Mouse (Mus musculus): ENCODE data around the gene Mark3. TPM values are rescaled to one million over a fixed set of nuclear protein-coding genes. Genes with fewer than 3 reads are reported as not detected.

Gene Mark3
- polyA plus RNA-seq, 1 experiment from 2014 or later: 9.2 TPM

DNA sequence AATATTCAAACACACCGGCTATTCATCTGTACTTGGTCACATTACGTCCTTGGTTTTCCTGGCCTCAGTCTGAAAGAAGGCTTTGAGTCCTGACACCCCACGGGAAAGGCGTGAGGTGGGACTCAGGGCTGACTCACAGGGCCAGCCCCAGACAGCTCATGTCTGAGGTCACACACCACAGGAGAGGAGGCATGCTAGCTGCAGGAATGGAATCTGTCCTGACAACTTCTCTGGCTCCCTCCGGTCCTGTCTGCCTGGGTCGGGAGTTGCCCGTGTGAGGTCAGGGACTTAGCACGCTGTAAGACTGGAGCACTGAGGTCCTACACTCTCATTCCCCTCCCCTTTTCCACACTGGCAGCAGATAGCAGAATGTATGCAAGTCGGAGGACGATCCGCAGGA lies 5.5 kb upstream of the Mark3 start:
- H3K4me2 ChIP-seq (ENCODE audit: low read depth, low read length): no peak overlapping the region
- WGBS (ENCODE audit: insufficient replicate concordance): 74% methylated on average over 11 of the region's 11 CpGs
- ATAC-seq (ENCODE audit: low read depth): no peak
- H3K36me3 ChIP-seq (ENCODE audit: control insufficient read depth, insufficient read depth): no peaks in the 10 kb centered on the region
- no peaks in the 10 kb centered on the region; the same call in 1 of the 2 replicates for H3K27me3 ChIP-seq (ENCODE audit: control insufficient read depth, insufficient read depth, low read depth, low read length)
- H3K4me1 ChIP-seq (ENCODE audit: control insufficient read depth, low read depth, low read length): peaks cover 5% of the 10 kb centered on the region
- no peak overlapping the region for H3K4me3 ChIP-seq (ENCODE audit: low read depth, low read length)
- no peak overlapping the region for H3K9ac ChIP-seq (ENCODE audit: low read depth, low read length)
- H3K9me3 ChIP-seq (replicated peaks; ENCODE audit: control insufficient read depth, low read length): no peaks in the 10 kb centered on the region
- H3K27ac ChIP-seq (ENCODE audit: low read length): no peak overlapping the region

DNA sequence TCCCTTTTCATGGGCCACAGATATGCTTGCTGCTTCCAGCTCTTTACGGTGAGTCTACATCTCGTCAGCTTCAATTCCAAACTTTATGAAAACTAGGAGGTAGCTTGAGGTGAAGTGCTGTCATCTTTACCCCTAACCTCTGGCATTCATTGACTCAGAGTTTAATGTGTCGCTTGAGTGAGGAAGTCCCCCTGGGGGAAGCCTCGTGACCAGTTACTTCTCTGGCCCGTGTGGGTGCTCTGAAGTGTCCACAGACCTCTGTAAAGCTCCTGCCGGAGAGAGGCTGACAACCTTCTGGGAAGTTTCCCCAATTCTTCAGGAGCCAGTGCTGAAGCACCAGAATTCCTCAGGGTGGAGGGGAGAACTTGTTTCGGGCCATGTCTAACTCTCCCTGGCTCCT lies 1.9 kb upstream of the Mark3 start:
- Histone ChIP-seq H3K4me2 (ENCODE audit: low read depth, low read length) (no peak overlapping the region), H3K36me3 (ENCODE audit: control insufficient read depth, insufficient read depth) (no peaks in the 10 kb centered on the region), H3K9me3 (replicated peaks; ENCODE audit: control insufficient read depth, low read length) (no peaks in the 10 kb centered on the region), H3K27ac (ENCODE audit: low read length) (no peak overlapping the region), H3K4me1 (ENCODE audit: control insufficient read depth, low read depth, low read length) (peaks cover 20% of the 10 kb centered on the region), H3K9ac (ENCODE audit: low read depth, low read length) (no peak overlapping the region), H3K27me3 (ENCODE audit: control insufficient read depth, insufficient read depth, low read depth, low read length) (no peaks in the 10 kb centered on the region; the same call in 1 of the 2 replicates), H3K4me3 (ENCODE audit: low read depth, low read length) (no peak overlapping the region)
- no peak for ATAC-seq (ENCODE audit: low read depth)
- WGBS (ENCODE audit: insufficient replicate concordance): 66% methylated on average over 7 of the region's 7 CpGs

DNA sequence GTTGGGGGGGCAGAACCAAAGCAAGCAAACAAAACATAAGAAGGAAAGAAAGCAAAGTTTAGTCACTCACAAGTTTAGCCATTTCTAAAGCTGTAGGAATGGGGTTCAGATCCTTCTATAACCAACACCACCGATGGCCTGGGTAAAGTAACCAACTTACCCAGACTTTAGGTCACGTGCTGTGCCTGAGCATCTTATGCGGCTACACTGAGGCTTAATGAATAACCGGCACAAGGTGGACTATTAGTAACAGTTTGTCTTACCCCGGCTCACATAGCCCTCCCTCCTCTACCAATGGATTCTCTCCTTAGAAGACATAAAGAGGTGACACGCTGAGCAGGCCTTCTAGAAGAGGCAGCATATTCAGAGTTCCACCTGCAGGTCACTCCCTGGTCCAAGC lies 1.0 kb upstream of the Mark3 start:
- no peak for ATAC-seq (ENCODE audit: low read depth)

DNA sequence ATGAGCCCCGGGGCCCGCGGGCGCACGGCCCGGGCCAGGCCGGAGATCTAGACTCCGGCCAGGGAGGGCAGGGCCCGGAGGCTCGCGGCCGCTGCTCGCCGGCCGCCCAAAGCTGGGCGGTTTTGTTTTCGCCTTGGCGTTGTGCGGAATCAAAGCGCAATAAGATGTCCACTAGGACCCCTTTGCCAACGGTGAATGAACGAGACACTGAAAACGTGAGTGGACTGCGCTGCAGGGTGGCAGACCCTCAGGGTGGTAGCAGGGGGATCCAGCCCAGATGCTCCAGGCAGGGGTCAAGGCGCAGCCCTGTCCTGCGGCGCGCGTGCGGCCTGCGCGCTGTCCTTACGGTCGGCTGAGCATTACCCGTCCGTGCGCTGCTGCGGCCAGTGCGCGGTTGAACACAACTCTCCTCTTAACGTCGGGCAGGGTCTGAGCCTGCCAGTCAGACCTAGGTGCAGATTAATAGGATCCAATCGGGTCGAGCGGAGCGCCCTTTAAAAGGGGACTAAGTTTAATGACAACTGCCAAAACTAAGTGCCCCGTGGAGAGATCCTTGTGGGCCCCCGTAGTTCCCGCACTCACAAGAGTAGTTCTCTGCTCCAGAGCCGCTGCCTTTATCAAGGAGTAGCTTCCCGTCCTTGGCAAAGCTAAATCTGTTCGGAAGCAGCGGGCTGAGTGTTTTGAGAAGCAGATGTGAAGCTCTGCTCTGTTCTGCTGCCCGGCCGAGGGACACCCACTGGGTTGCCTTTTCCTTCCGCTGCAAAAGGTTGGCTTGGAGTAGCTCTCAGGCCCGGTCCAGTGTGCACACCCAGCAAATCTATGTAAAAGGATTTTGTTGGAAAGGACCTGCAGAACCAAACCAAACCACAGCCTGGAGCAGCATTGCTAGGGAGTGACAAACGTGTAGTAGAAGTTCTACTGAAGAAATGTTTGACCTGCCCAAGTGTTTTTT lies 840 bp downstream of the Mark3 start:
- Histone ChIP-seq H3K9ac (ENCODE audit: low read depth, low read length) (peak overlapping the region; percentile 100), H3K4me3 (ENCODE audit: low read depth, low read length) (peak overlapping the region; percentile 100), H3K27me3 (ENCODE audit: control insufficient read depth, insufficient read depth, low read depth, low read length) (no peaks in the 10 kb centered on the region; the same call in 1 of the 2 replicates), H3K36me3 (ENCODE audit: control insufficient read depth, insufficient read depth) (no peaks in the 10 kb centered on the region), H3K9me3 (replicated peaks; ENCODE audit: control insufficient read depth, low read length) (no peaks in the 10 kb centered on the region), H3K4me1 (ENCODE audit: control insufficient read depth, low read depth, low read length) (peaks cover 23% of the 10 kb centered on the region), H3K27ac (ENCODE audit: low read length) (peak overlapping the region; percentile 96), H3K4me2 (ENCODE audit: low read depth, low read length) (peak overlapping the region; percentile 99)
- peak; percentile 56 for ATAC-seq (ENCODE audit: low read depth)
- under 1% methylated on average over 58 of the region's 58 CpGs for WGBS (ENCODE audit: insufficient replicate concordance)

More for the DNA sequence above, 1.0 kb upstream of the Mark3 start:
- Histone ChIP-seq H3K36me3 (ENCODE audit: control insufficient read depth, insufficient read depth) (no peaks in the 10 kb centered on the region), H3K9ac (ENCODE audit: low read depth, low read length) (peak overlapping the region; percentile 54), H3K27ac (ENCODE audit: low read length) (no peak overlapping the region; the same call in 1 of the 2 replicates), H3K4me3 (ENCODE audit: low read depth, low read length) (peak overlapping the region; percentile 100), H3K9me3 (replicated peaks; ENCODE audit: control insufficient read depth, low read length) (no peaks in the 10 kb centered on the region), H3K4me1 (ENCODE audit: control insufficient read depth, low read depth, low read length) (peaks cover 20% of the 10 kb centered on the region), H3K4me2 (ENCODE audit: low read depth, low read length) (peak overlapping the region; percentile 99), H3K27me3 (ENCODE audit: control insufficient read depth, insufficient read depth, low read depth, low read length) (no peaks in the 10 kb centered on the region; the same call in 1 of the 2 replicates)
- WGBS (ENCODE audit: insufficient replicate concordance): 52% methylated on average over 6 of the region's 6 CpGs

DNA sequence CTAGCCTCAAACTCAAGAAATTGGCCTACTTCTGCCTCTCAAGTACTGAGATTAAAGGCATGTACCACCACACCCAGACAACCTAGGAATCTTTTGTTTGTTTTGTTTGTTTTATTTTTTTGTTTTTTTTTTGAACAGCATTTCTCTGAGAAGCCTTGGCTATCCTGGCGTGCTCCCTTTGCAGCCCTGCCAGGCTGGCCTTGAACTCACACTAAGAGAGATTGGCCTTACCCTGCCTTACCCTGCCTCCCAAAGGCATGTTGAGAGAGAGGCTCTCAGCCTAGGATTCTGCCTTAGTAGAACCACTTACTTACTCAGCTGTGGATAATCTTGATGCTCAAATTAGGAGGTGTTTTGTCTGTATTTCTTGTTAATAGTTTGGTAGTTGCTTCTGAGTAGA lies 8.7 kb downstream of the Mark3 start:
- H3K4me3 ChIP-seq (ENCODE audit: low read depth, low read length): no peak overlapping the region
- H3K36me3 ChIP-seq (ENCODE audit: control insufficient read depth, insufficient read depth): no peaks in the 10 kb centered on the region
- 86% methylated on average over 1 of the region's 1 CpGs for WGBS (ENCODE audit: insufficient replicate concordance)
- no peak for ATAC-seq (ENCODE audit: low read depth)
- no peaks in the 10 kb centered on the region for H3K27me3 ChIP-seq (ENCODE audit: control insufficient read depth, insufficient read depth, low read depth, low read length)
- peaks cover 14% of the 10 kb centered on the region for H3K4me1 ChIP-seq (ENCODE audit: control insufficient read depth, low read depth, low read length)
- no peak overlapping the region for H3K27ac ChIP-seq (ENCODE audit: low read length)
- H3K4me2 ChIP-seq (ENCODE audit: low read depth, low read length): no peak overlapping the region
- no peaks in the 10 kb centered on the region for H3K9me3 ChIP-seq (replicated peaks; ENCODE audit: control insufficient read depth, low read length)
- no peak overlapping the region for H3K9ac ChIP-seq (ENCODE audit: low read depth, low read length)

DNA sequence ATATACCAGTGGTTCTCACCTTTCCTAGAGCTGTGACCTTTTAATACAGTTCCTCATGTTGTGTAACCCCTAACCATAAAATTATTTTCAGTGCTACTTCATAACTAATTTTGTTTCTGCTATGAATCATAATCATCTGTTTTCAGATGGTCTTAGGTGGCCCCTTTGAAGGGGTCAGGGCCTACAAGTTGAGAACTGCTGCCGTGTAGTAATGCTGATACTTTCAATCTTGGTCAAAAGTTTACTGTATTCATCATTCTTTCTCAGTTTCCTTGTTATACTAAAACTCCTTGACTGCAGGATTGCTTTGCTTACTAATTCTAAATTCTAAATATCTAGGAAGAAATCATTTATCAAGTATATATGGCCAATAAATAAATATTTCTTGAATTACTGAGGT lies 10.1 kb downstream of the Mark3 start:
- H3K27me3 ChIP-seq (ENCODE audit: control insufficient read depth, insufficient read depth, low read depth, low read length): no peaks in the 10 kb centered on the region
- ATAC-seq (ENCODE audit: low read depth): no peak
- H3K27ac ChIP-seq (ENCODE audit: low read length): no peak overlapping the region
- 69% methylated on average over 1 of the region's 1 CpGs for WGBS (ENCODE audit: insufficient replicate concordance)
- H3K36me3 ChIP-seq (ENCODE audit: control insufficient read depth, insufficient read depth): no peaks in the 10 kb centered on the region
- no peak overlapping the region for H3K4me2 ChIP-seq (ENCODE audit: low read depth, low read length)
- H3K4me3 ChIP-seq (ENCODE audit: low read depth, low read length): no peak overlapping the region
- peaks cover 16% of the 10 kb centered on the region for H3K4me1 ChIP-seq (ENCODE audit: control insufficient read depth, low read depth, low read length)
- no peak overlapping the region for H3K9ac ChIP-seq (ENCODE audit: low read depth, low read length)
- H3K9me3 ChIP-seq (replicated peaks; ENCODE audit: control insufficient read depth, low read length): no peaks in the 10 kb centered on the region

DNA sequence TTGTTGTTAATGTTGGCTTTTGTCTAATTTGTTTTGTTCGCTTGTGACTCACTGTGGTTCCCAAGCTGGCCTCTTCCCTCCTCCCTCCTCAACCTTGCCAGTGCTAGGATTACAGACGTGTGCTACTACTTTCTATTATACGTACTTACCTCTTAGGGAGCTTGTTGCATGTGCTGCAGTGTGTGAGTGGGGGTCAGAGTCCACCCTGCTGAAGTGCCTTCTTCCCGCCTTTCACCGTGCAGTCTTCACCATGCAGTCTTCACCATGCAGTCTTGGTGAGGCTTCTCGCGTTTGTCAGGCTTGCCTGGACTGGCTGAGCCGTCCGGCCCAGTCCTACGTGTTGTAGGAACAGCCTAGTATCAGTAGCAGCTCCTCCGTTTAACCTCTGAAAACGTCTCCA lies 12.9 kb downstream of the Mark3 start:
- Histone ChIP-seq H3K4me3 (ENCODE audit: low read depth, low read length) (no peak overlapping the region), H3K9ac (ENCODE audit: low read depth, low read length) (no peak overlapping the region), H3K36me3 (ENCODE audit: control insufficient read depth, insufficient read depth) (no peaks in the 10 kb centered on the region; the same call in 1 of the 2 replicates), H3K4me2 (ENCODE audit: low read depth, low read length) (no peak overlapping the region), H3K27ac (ENCODE audit: low read length) (no peak overlapping the region), H3K27me3 (ENCODE audit: control insufficient read depth, insufficient read depth, low read depth, low read length) (no peaks in the 10 kb centered on the region), H3K9me3 (replicated peaks; ENCODE audit: control insufficient read depth, low read length) (no peaks in the 10 kb centered on the region), H3K4me1 (ENCODE audit: control insufficient read depth, low read depth, low read length) (peaks cover 9% of the 10 kb centered on the region)
- ATAC-seq (ENCODE audit: low read depth): no peak; the same call in 1 of the 2 replicates
- WGBS (ENCODE audit: insufficient replicate concordance): 76% methylated on average over 12 of the region's 12 CpGs

DNA sequence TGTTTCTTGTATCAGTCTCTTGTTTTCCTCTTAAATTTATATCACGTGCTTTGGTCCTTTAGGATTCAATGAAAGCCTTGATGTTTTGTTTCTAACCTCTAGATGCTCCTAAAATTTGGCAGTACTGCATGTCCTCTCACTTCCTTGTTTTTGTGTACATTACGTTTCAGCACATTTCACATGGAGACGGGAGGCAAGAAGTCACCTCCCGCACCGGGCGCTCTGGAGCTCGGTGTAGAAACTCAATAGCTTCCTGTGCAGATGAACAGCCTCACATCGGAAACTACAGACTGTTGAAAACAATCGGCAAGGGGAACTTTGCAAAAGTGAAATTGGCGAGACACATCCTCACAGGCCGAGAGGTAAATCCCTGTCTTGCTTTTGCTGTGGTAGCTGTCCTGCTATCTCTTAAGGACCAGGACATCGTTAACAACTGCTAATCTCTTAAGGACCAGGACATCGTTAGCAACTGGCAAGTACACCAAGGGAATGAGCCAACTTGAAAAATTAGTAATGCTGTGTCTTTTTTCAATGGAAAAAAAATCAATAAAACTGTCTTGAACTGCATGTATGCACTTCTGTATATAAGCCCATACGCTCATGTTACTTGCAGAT lies 18.2 kb downstream of the Mark3 start:
- Histone ChIP-seq H3K4me2 (ENCODE audit: low read depth, low read length) (0 out of 2 replicates have a peak overlapping the region, but pooled peaks have one; percentile 4), H3K9ac (ENCODE audit: low read depth, low read length) (no peak overlapping the region), H3K27ac (ENCODE audit: low read length) (no peak overlapping the region), H3K27me3 (ENCODE audit: control insufficient read depth, insufficient read depth, low read depth, low read length) (no peaks in the 10 kb centered on the region), H3K4me3 (ENCODE audit: low read depth, low read length) (no peak overlapping the region), H3K9me3 (replicated peaks; ENCODE audit: control insufficient read depth, low read length) (no peaks in the 10 kb centered on the region), H3K36me3 (ENCODE audit: control insufficient read depth, insufficient read depth) (peaks cover 15% of the 10 kb centered on the region), H3K4me1 (ENCODE audit: control insufficient read depth, low read depth, low read length) (peaks cover 20% of the 10 kb centered on the region)
- WGBS (ENCODE audit: insufficient replicate concordance): 41% methylated on average over 14 of the region's 14 CpGs
- ATAC-seq (ENCODE audit: low read depth): peak; percentile 30; the same call in 1 of the 2 replicates

DNA sequence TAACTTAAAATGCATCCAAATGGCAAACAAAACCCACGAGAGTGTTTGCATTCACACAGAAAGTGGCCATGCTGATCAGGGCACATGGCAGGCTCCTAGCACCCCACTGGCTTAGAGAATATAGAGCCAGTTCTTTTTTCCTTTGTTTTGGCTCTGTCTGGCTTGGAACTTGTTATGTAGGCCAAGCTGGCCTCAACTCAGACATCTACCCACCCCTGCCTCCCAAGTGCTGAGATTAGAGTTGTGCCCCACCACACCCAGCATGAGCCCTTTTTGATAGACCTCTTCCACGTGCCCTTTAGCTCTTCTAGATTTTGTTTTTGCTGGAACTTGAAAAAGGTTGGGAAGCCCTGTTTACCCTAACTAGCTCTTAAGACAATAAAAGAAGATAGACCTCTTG lies 19.5 kb downstream of the Mark3 start:
- 52% methylated on average over 2 of the region's 2 CpGs for WGBS (ENCODE audit: insufficient replicate concordance)
- ATAC-seq (ENCODE audit: low read depth): no peak

More for the DNA sequence above, 19.5 kb downstream of the Mark3 start:
- Histone ChIP-seq H3K27ac (ENCODE audit: low read length) (no peak overlapping the region), H3K36me3 (ENCODE audit: control insufficient read depth, insufficient read depth) (peaks cover 22% of the 10 kb centered on the region), H3K9ac (ENCODE audit: low read depth, low read length) (no peak overlapping the region), H3K4me1 (ENCODE audit: control insufficient read depth, low read depth, low read length) (peaks cover 18% of the 10 kb centered on the region), H3K4me2 (ENCODE audit: low read depth, low read length) (no peak overlapping the region), H3K9me3 (replicated peaks; ENCODE audit: control insufficient read depth, low read length) (no peaks in the 10 kb centered on the region), H3K27me3 (ENCODE audit: control insufficient read depth, insufficient read depth, low read depth, low read length) (no peaks in the 10 kb centered on the region), H3K4me3 (ENCODE audit: low read depth, low read length) (no peak overlapping the region)

All from liver, embryonic 16.5 days (tissue).